In genomic region chr4:70452161-70452560, GRCm38 (mm10) we compare ENCODE assay signal across 20 mouse cellular contexts. TPM values are rescaled to one million over a fixed set of nuclear protein-coding genes. Genes with fewer than 3 reads are reported as not detected.
DNase-seq lines count a peak whose midpoint lies in the region; ATAC-seq and TF ChIP-seq lines count a peak whose summit lies in the region.
"Had no signal": no experiment of that assay in that cellular context is flagged by ENCODE, and none has a peak within 500 bp of the region (broad histone marks: within the 10 kb centered on the region; RNA-seq: fewer than 3 reads in every experiment).

No protein-coding gene starts in this region.

- H3K27ac ChIP-seq in forebrain, embryonic 13.5 days = no peak overlapping the region
- no peak overlapping the region for H3K27ac ChIP-seq in forebrain, embryonic 10.5 days
- H3K27ac ChIP-seq in layer of hippocampus, adult 2 months = 0 out of 2 replicates have a peak overlapping the region, but pooled peaks have one; percentile 19
- H3K27ac ChIP-seq in lung, postnatal 0 days (ENCODE audit: low read length) = no peak overlapping the region
- H3K27ac ChIP-seq: heart, embryonic 10.5 days; hindbrain, embryonic 14.5 days; kidney, embryonic 15.5 days; limb, embryonic 13.5 days; liver, embryonic 14.5 days; midbrain, embryonic 13.5 days; neural tube, embryonic 12.5 days; stomach, postnatal 0 days had no signal

- peaks cover 21% of the 10 kb centered on the region for H3K36me3 ChIP-seq in forebrain, embryonic 13.5 days (ENCODE audit: poor library complexity, severe bottlenecking)
- H3K36me3 ChIP-seq in forebrain, embryonic 10.5 days (replicated peaks) = peaks cover 12% of the 10 kb centered on the region
- no peaks in the 10 kb centered on the region for H3K36me3 ChIP-seq in lung, postnatal 0 days (ENCODE audit: insufficient read depth, low read length)
- H3K36me3 ChIP-seq: G1E; heart, embryonic 10.5 days; kidney, embryonic 15.5 days; neural tube, embryonic 12.5 days had no signal

- no peak for DNase-seq in forebrain, embryonic 10.5 days (ENCODE audit: extremely low spot score, low spot score)
- DNase-seq in layer of hippocampus, adult 2 months (ENCODE audit: low spot score in 2 of 2) = no peak
- DNase-seq in layer of hippocampus, postnatal 14 days (ENCODE audit: low spot score in 2 of 2) = no peak
- DNase-seq in lung, postnatal 0 days (ENCODE audit: low spot score) = peak; percentile 22
- DNase-seq in lung, postnatal 10 days = no peak
- peak; percentile 39 for DNase-seq in lung, postnatal 25 days (ENCODE audit: low spot score)
- DNase-seq: gastrocnemius, postnatal 25 days; heart, adult 11 months had no signal

- no peaks in the 10 kb centered on the region for H3K4me1 ChIP-seq in forebrain, embryonic 13.5 days
- no peaks in the 10 kb centered on the region for H3K4me1 ChIP-seq in forebrain, embryonic 10.5 days
- no peaks in the 10 kb centered on the region for H3K4me1 ChIP-seq in lung, postnatal 0 days (ENCODE audit: insufficient read depth, low read depth, low read length)
- H3K4me1 ChIP-seq: heart, embryonic 10.5 days; kidney, embryonic 15.5 days; limb, embryonic 13.5 days; megakaryocyte, embryonic 14.5 days; midbrain, embryonic 13.5 days; neural tube, embryonic 12.5 days had no signal

- 0 out of 2 replicates have a peak, but pooled peaks have one; percentile 38 for ATAC-seq in forebrain, embryonic 13.5 days
- peak; percentile 75 for ATAC-seq in lung, postnatal 0 days
- ATAC-seq: midbrain, embryonic 13.5 days had no signal

- H3K4me3 ChIP-seq in forebrain, embryonic 13.5 days = no peak overlapping the region
- H3K4me3 ChIP-seq in forebrain, embryonic 10.5 days = no peak overlapping the region
- H3K4me3 ChIP-seq in layer of hippocampus, adult 2 months = no peak overlapping the region
- no peak overlapping the region for H3K4me3 ChIP-seq in lung, postnatal 0 days (ENCODE audit: low read depth, low read length)
- H3K4me3 ChIP-seq: erythroblast, embryonic 14.5 days; heart, embryonic 10.5 days; kidney, embryonic 15.5 days; limb, embryonic 13.5 days; megakaryocyte, embryonic 14.5 days; midbrain, embryonic 13.5 days; neural tube, embryonic 12.5 days had no signal

- H3K27me3 ChIP-seq in forebrain, embryonic 13.5 days = no peaks in the 10 kb centered on the region
- H3K27me3 ChIP-seq in forebrain, embryonic 10.5 days (ENCODE audit: poor library complexity, severe bottlenecking) = no peaks in the 10 kb centered on the region
- no peaks in the 10 kb centered on the region for H3K27me3 ChIP-seq in lung, postnatal 0 days (replicated peaks; ENCODE audit: insufficient read depth, low read length)
- H3K27me3 ChIP-seq: kidney, embryonic 15.5 days; limb, embryonic 13.5 days; megakaryocyte, embryonic 14.5 days; midbrain, embryonic 13.5 days; neural tube, embryonic 12.5 days had no signal

- no peaks in the 10 kb centered on the region for H3K9me3 ChIP-seq in forebrain, embryonic 13.5 days (replicated peaks)
- H3K9me3 ChIP-seq in forebrain, embryonic 10.5 days = no peaks in the 10 kb centered on the region
- H3K9me3 ChIP-seq in lung, postnatal 0 days (ENCODE audit: low read length) = no peaks in the 10 kb centered on the region
- H3K9me3 ChIP-seq: G1E; heart, embryonic 10.5 days; kidney, embryonic 15.5 days; limb, embryonic 13.5 days; megakaryocyte, embryonic 14.5 days; midbrain, embryonic 13.5 days; neural tube, embryonic 12.5 days had no signal

- TF ChIP-seq EP300 in lung, postnatal 0 days (IDR thresholded peaks at IDR 0.05) = no peak

- WGBS in forebrain, embryonic 13.5 days = 88% methylated on average over 3 of the region's 3 CpGs
- WGBS in forebrain, embryonic 10.5 days = 90% methylated on average over 3 of the region's 3 CpGs
- WGBS in lung, postnatal 0 days = 62% methylated on average over 3 of the region's 3 CpGs

- H3K4me2 ChIP-seq in forebrain, embryonic 13.5 days = no peak overlapping the region
- H3K4me2 ChIP-seq in lung, postnatal 0 days (replicated peaks; ENCODE audit: low read depth, low read length) = no peak overlapping the region
- H3K4me2 ChIP-seq: hindbrain, embryonic 14.5 days; kidney, embryonic 15.5 days; limb, embryonic 13.5 days; midbrain, embryonic 13.5 days; neural tube, embryonic 12.5 days had no signal

- TF ChIP-seq CTCF in layer of hippocampus, adult 2 months (conservative IDR thresholded peaks at IDR 0.05) = no peak
- TF ChIP-seq CTCF in lung, postnatal 0 days (IDR thresholded peaks at IDR 0.05) = no peak

- H3K9ac ChIP-seq in forebrain, embryonic 13.5 days = no peak overlapping the region
- no peak overlapping the region for H3K9ac ChIP-seq in lung, postnatal 0 days (replicated peaks; ENCODE audit: low read depth)
- H3K9ac ChIP-seq: hindbrain, embryonic 14.5 days; kidney, embryonic 15.5 days; limb, embryonic 13.5 days; liver, embryonic 14.5 days; midbrain, embryonic 13.5 days; neural tube, embryonic 12.5 days had no signal

RNA-seq across cellular contexts. Expression of gene Cdk5rap2, which starts 41.9 kb away (rescaled TPM):
- 15.9 and 19.0 TPM in 2 replicates for polyA plus RNA-seq in forebrain, embryonic 13.5 days (2015; fragmentation: Nextera tagmentation; extraction: Ambion mirVana)
- 25.1 and 25.6 TPM in 2 replicates for polyA plus RNA-seq in forebrain, embryonic 10.5 days (2016; fragmentation: Nextera tagmentation; extraction: Ambion mirVana)
- 10 to 100 TPM; 11.8 to 13.9 TPM for total RNA-seq in layer of hippocampus, adult 2 months (2021)
- total RNA-seq in layer of hippocampus, postnatal 14 days (2021) = 10 to 100 TPM; 10.7 to 14.8 TPM
- 3.4 and 3.8 TPM in 2 replicates for polyA plus RNA-seq in lung, postnatal 0 days (2015; fragmentation: Nextera tagmentation; extraction: Ambion mirVana)

Comparison
In these comparisons a context has a peak if more than half of its experiments do, and no peak if none do; other contexts are left out.
1. DNase-seq: peak in lung, postnatal 0 days (single experiment) and lung, postnatal 25 days (single experiment); none in forebrain, embryonic 10.5 days (single experiment), layer of hippocampus, adult 2 months (0 of 2), layer of hippocampus, postnatal 14 days (0 of 2) and lung, postnatal 10 days (single experiment).